Mouse (Mus musculus) natural killer cell, adult 2 months (primary cell): ENCODE data around the gene Fam166b.

ENCODE experiments used
- DNase-seq, 2 experiments: peaks; one replicate each; pipeline ENCODE4 v3.0.0; 2022; ENCODE audit warnings: low spot score in 2 of 2

Fam166b gene

GRCm38 (mm10) chr4:43380951-43381350 lies 48.0 kb downstream of the Fam166b start:
- DNase-seq = no peak

GRCm38 (mm10) chr4:43379601-43380000 lies 49.3 kb downstream of the Fam166b start:
- no peak for DNase-seq
